ENCODE assay signal across 15 mouse cellular contexts in genomic region chr11:93719141-93719540, GRCm38 (mm10).
"Had no signal": no experiment of that assay in that cellular context is flagged by ENCODE, and none has a peak within 500 bp of the region (broad histone marks: within the 10 kb centered on the region; RNA-seq: fewer than 3 reads in every experiment).

No protein-coding gene starts in this region.

- H3K4me3 ChIP-seq: lung, embryonic 15.5 days; midbrain, embryonic 10.5 days; midbrain, embryonic 12.5 days; neural tube, embryonic 12.5 days; stomach, embryonic 15.5 days had no signal

- H3K36me3 ChIP-seq: lung, embryonic 15.5 days; midbrain, embryonic 10.5 days; midbrain, embryonic 12.5 days; neural tube, embryonic 12.5 days; stomach, embryonic 15.5 days had no signal

- DNase-seq: liver, postnatal 0 days; lung, adult 2 months; lung, postnatal 4 days; midbrain, embryonic 14.5 days; right cerebral cortex, postnatal 14 days; thymus, adult 2 months; thymus, postnatal 25 days; thymus, postnatal 4 days had no signal

- H3K4me1 ChIP-seq: lung, embryonic 15.5 days; midbrain, embryonic 12.5 days; neural tube, embryonic 12.5 days; stomach, embryonic 15.5 days had no signal

- H3K27ac ChIP-seq: lung, embryonic 15.5 days; midbrain, embryonic 10.5 days; midbrain, embryonic 12.5 days; neural tube, embryonic 12.5 days; stomach, embryonic 15.5 days; stomach, postnatal 0 days had no signal

- H3K4me2 ChIP-seq: lung, embryonic 15.5 days; midbrain, embryonic 12.5 days; neural tube, embryonic 12.5 days; stomach, embryonic 15.5 days had no signal

- ATAC-seq: liver, postnatal 0 days; lung, postnatal 0 days had no signal

- H3K9ac ChIP-seq: liver, postnatal 0 days; lung, embryonic 15.5 days; midbrain, embryonic 12.5 days; neural tube, embryonic 12.5 days; stomach, embryonic 15.5 days had no signal

- H3K27me3 ChIP-seq: lung, embryonic 15.5 days; midbrain, embryonic 12.5 days; neural tube, embryonic 12.5 days; stomach, embryonic 15.5 days had no signal

- H3K9me3 ChIP-seq: lung, embryonic 15.5 days; midbrain, embryonic 10.5 days; midbrain, embryonic 12.5 days; neural tube, embryonic 12.5 days; stomach, embryonic 15.5 days had no signal
